Mouse (Mus musculus): Measurements from ENCODE around the gene Prkcg. TPM values are rescaled to one million over a fixed set of nuclear protein-coding genes. Genes with fewer than 3 reads are reported as not detected.

Gene Prkcg
- polyA plus RNA-seq, 1 experiment from 2014 or later, result 0.62 TPM

- Histone ChIP-seq H3K27ac (no peak overlapping the region), H3K4me2 (peak overlapping the region; percentile 89), H3K9me3 (replicated peaks) (no peaks in the 10 kb centered on the region), H3K36me3 (ENCODE audit: poor library complexity, severe bottlenecking) (peaks cover 2% of the 10 kb centered on the region; the same call in 1 of the 2 replicates), H3K9ac (peak overlapping the region; percentile 56), H3K27me3 (peaks cover 27% of the 10 kb centered on the region), H3K4me3 (peak overlapping the region; percentile 46), H3K4me1 (peaks cover 35% of the 10 kb centered on the region)
- under 1% methylated on average over 26 of the region's 29 CpGs for WGBS
- peak; percentile 66 for ATAC-seq
These were observed 14.3 kb downstream of the Prkcg start for GRCm38 (mm10) chr7:3303276-3303781.

- Histone ChIP-seq H3K27me3 (peaks cover 27% of the 10 kb centered on the region), H3K4me1 (peaks cover 35% of the 10 kb centered on the region), H3K27ac (no peak overlapping the region), H3K4me3 (peak overlapping the region; percentile 46), H3K4me2 (peak overlapping the region; percentile 89), H3K9me3 (replicated peaks) (no peaks in the 10 kb centered on the region), H3K36me3 (ENCODE audit: poor library complexity, severe bottlenecking) (no peaks in the 10 kb centered on the region), H3K9ac (peak overlapping the region; percentile 56)
- ATAC-seq, result peak; percentile 31
- 2% methylated on average over 12 of the region's 12 CpGs for WGBS
These were observed 14.8 kb downstream of the Prkcg start for GRCm38 (mm10) chr7:3303789-3304188.

GRCm38 (mm10) chr7:3304298-3304697, 15.3 kb downstream of the Prkcg start:
- Histone ChIP-seq H3K9me3 (replicated peaks) (no peaks in the 10 kb centered on the region), H3K4me1 (peaks cover 35% of the 10 kb centered on the region), H3K9ac (peak overlapping the region; percentile 56; the same call in 1 of the 2 replicates), H3K4me3 (peak overlapping the region; percentile 46), H3K27ac (no peak overlapping the region), H3K36me3 (ENCODE audit: poor library complexity, severe bottlenecking) (no peaks in the 10 kb centered on the region), H3K27me3 (peaks cover 27% of the 10 kb centered on the region), H3K4me2 (peak overlapping the region; percentile 89)
- peak; percentile 12; the same call in 1 of the 2 replicates for ATAC-seq
- WGBS, result 2% methylated on average over 9 of the region's 10 CpGs

- Histone ChIP-seq H3K27ac (no peak overlapping the region), H3K4me1 (peaks cover 35% of the 10 kb centered on the region), H3K9ac (no peak overlapping the region), H3K4me3 (no peak overlapping the region), H3K27me3 (peaks cover 15% of the 10 kb centered on the region), H3K4me2 (no peak overlapping the region), H3K36me3 (ENCODE audit: poor library complexity, severe bottlenecking) (no peaks in the 10 kb centered on the region), H3K9me3 (replicated peaks) (0 out of 2 replicates have a peak, but pooled peaks cover 7% of the 10 kb centered on the region)
- no peak for ATAC-seq
- WGBS, result 74% methylated on average over 3 of the region's 3 CpGs
These were observed 17.4 kb downstream of the Prkcg start for GRCm38 (mm10) chr7:3306400-3306799.

GRCm38 (mm10) chr7:3308646-3309045, 19.7 kb downstream of the Prkcg start:
- H3K4me1 ChIP-seq, result peaks cover 16% of the 10 kb centered on the region
- no peak overlapping the region for H3K9ac ChIP-seq
- H3K36me3 ChIP-seq (ENCODE audit: poor library complexity, severe bottlenecking), result no peaks in the 10 kb centered on the region
- WGBS, result 73% methylated on average over 4 of the region's 4 CpGs
- ATAC-seq, result no peak
- 0 out of 2 replicates have a peak, but pooled peaks cover 7% of the 10 kb centered on the region for H3K9me3 ChIP-seq (replicated peaks)
- no peak overlapping the region for H3K4me2 ChIP-seq
- H3K4me3 ChIP-seq, result no peak overlapping the region
- H3K27me3 ChIP-seq, result 0 out of 2 replicates have a peak, but pooled peaks cover under 1% of the 10 kb centered on the region
- no peak overlapping the region for H3K27ac ChIP-seq

GRCm38 (mm10) chr7:3310233-3310632, 21.3 kb downstream of the Prkcg start:
- Histone ChIP-seq H3K9me3 (replicated peaks) (0 out of 2 replicates have a peak, but pooled peaks cover 7% of the 10 kb centered on the region), H3K4me1 (no peaks in the 10 kb centered on the region), H3K36me3 (ENCODE audit: poor library complexity, severe bottlenecking) (no peaks in the 10 kb centered on the region), H3K4me2 (no peak overlapping the region), H3K27ac (no peak overlapping the region), H3K4me3 (no peak overlapping the region), H3K9ac (no peak overlapping the region), H3K27me3 (no peaks in the 10 kb centered on the region)
- ATAC-seq, result no peak
- WGBS, result 98% methylated on average over 7 of the region's 7 CpGs

- Histone ChIP-seq H3K27me3 (no peaks in the 10 kb centered on the region), H3K36me3 (ENCODE audit: poor library complexity, severe bottlenecking) (no peaks in the 10 kb centered on the region), H3K4me2 (no peak overlapping the region), H3K27ac (no peak overlapping the region), H3K9me3 (replicated peaks) (0 out of 2 replicates have a peak, but pooled peaks cover 7% of the 10 kb centered on the region), H3K4me3 (no peak overlapping the region), H3K9ac (no peak overlapping the region), H3K4me1 (no peaks in the 10 kb centered on the region)
- no peak for ATAC-seq
- 88% methylated on average over 8 of the region's 8 CpGs for WGBS
These were observed 24.6 kb downstream of the Prkcg start for GRCm38 (mm10) chr7:3313571-3313970.

- H3K27ac ChIP-seq, result no peak overlapping the region
- H3K36me3 ChIP-seq (ENCODE audit: poor library complexity, severe bottlenecking), result no peaks in the 10 kb centered on the region
- H3K9ac ChIP-seq, result no peak overlapping the region
- no peaks in the 10 kb centered on the region for H3K4me1 ChIP-seq
- no peak overlapping the region for H3K4me2 ChIP-seq
- H3K4me3 ChIP-seq, result no peak overlapping the region
- 67% methylated on average over 5 of the region's 5 CpGs for WGBS
- H3K27me3 ChIP-seq, result no peaks in the 10 kb centered on the region
- peak; percentile 83 for ATAC-seq
- 0 out of 2 replicates have a peak, but pooled peaks cover 7% of the 10 kb centered on the region for H3K9me3 ChIP-seq (replicated peaks)
These were observed 25.1 kb downstream of the Prkcg start for GRCm38 (mm10) chr7:3314121-3314520.

GRCm38 (mm10) chr7:3317704-3318103, 28.7 kb downstream of the Prkcg start:
- no peaks in the 10 kb centered on the region for H3K4me1 ChIP-seq
- WGBS, result 50% methylated on average over 4 of the region's 4 CpGs
- no peak overlapping the region for H3K9ac ChIP-seq
- no peak overlapping the region for H3K4me3 ChIP-seq
- no peak for ATAC-seq
- H3K36me3 ChIP-seq (ENCODE audit: poor library complexity, severe bottlenecking), result no peaks in the 10 kb centered on the region
- H3K27ac ChIP-seq, result no peak overlapping the region
- no peaks in the 10 kb centered on the region for H3K9me3 ChIP-seq (replicated peaks)
- H3K27me3 ChIP-seq, result no peaks in the 10 kb centered on the region
- no peak overlapping the region for H3K4me2 ChIP-seq

GRCm38 (mm10) chr7:3320856-3321255, 31.9 kb downstream of the Prkcg start:
- no peak for ATAC-seq
- no peaks in the 10 kb centered on the region for H3K27me3 ChIP-seq
- 73% methylated on average over 3 of the region's 3 CpGs for whole genome bisulfite sequencing
- H3K4me2 ChIP-seq, result no peak overlapping the region
- no peaks in the 10 kb centered on the region for H3K9me3 ChIP-seq (replicated peaks)
- H3K36me3 ChIP-seq (ENCODE audit: poor library complexity, severe bottlenecking), result no peaks in the 10 kb centered on the region
- no peak overlapping the region for H3K9ac ChIP-seq
- H3K27ac ChIP-seq, result no peak overlapping the region
- no peaks in the 10 kb centered on the region for H3K4me1 ChIP-seq
- no peak overlapping the region for H3K4me3 ChIP-seq

GRCm38 (mm10) chr7:3323826-3324225, 34.8 kb downstream of the Prkcg start:
- Histone ChIP-seq H3K9me3 (replicated peaks) (no peaks in the 10 kb centered on the region), H3K27me3 (no peaks in the 10 kb centered on the region), H3K4me2 (no peak overlapping the region), H3K27ac (no peak overlapping the region), H3K4me3 (no peak overlapping the region), H3K36me3 (ENCODE audit: poor library complexity, severe bottlenecking) (no peaks in the 10 kb centered on the region), H3K4me1 (no peaks in the 10 kb centered on the region), H3K9ac (no peak overlapping the region)
- no peak for ATAC-seq
- 90% methylated on average over 1 of the region's 1 CpGs for WGBS

GRCm38 (mm10) chr7:3327961-3328360, 39.0 kb downstream of the Prkcg start:
- no peak overlapping the region for H3K27ac ChIP-seq
- no peaks in the 10 kb centered on the region for H3K36me3 ChIP-seq (ENCODE audit: poor library complexity, severe bottlenecking)
- ATAC-seq, result no peak
- H3K4me3 ChIP-seq, result no peak overlapping the region
- H3K9me3 ChIP-seq (replicated peaks), result no peaks in the 10 kb centered on the region
- H3K27me3 ChIP-seq, result 0 out of 2 replicates have a peak, but pooled peaks cover 9% of the 10 kb centered on the region
- H3K9ac ChIP-seq, result no peak overlapping the region
- WGBS, result 81% methylated on average over 4 of the region's 4 CpGs
- H3K4me2 ChIP-seq, result no peak overlapping the region
- H3K4me1 ChIP-seq, result peaks cover 9% of the 10 kb centered on the region

All from forebrain, embryonic 13.5 days (tissue).